Mouse (Mus musculus) brain, embryonic 14.5 days (tissue): Measurements from ENCODE around the gene Shank3.

ENCODE experiments used
- CTCF ChIP-seq: fragments of 200-500 bp; IDR thresholded peaks from 2 replicates; pipeline ENCODE4 v1.5.1; 2012; ENCODE audit warnings: inconsistent platforms, mild to moderate bottlenecking, moderate library complexity, borderline replicate concordance; ENCODE audit not compliant: insufficient read depth, insufficient read length; ENCODE audit errors: extremely low read depth
- POLR2A ChIP-seq: fragments of 200-500 bp; IDR thresholded peaks from 2 replicates; pipeline ENCODE4 v1.6.1; 2012; ENCODE audit warnings: mild to moderate bottlenecking, inconsistent platforms, borderline replicate concordance; ENCODE audit not compliant: poor library complexity, insufficient read depth, insufficient read length, severe bottlenecking; ENCODE audit errors: extremely low read depth

- TF ChIP-seq POLR2A (no peak), CTCF (no peak)
These were observed 24.7 kb downstream of the Shank3 start for GRCm38 (mm10) chr15:89524001-89524571.
